Mouse (Mus musculus) E14TG2a.4 (cell line): ENCODE measurements around the gene Cacna1h.

Source experiments
- CTCF ChIP-seq: conservative IDR thresholded peaks from 2 replicates; pipeline ENCODE4 v1.5.1; 2014; ENCODE audit warnings: low read length
- NANOG ChIP-seq: IDR thresholded peaks from 2 replicates; pipeline ENCODE4 v1.6.1; 2014; ENCODE audit warnings: borderline replicate concordance, low read length, mixed read lengths
- POU5F1 ChIP-seq: IDR thresholded peaks from 2 replicates; pipeline ENCODE4 v1.6.1; 2014; ENCODE audit warnings: low read length, borderline replicate concordance

DNA sequence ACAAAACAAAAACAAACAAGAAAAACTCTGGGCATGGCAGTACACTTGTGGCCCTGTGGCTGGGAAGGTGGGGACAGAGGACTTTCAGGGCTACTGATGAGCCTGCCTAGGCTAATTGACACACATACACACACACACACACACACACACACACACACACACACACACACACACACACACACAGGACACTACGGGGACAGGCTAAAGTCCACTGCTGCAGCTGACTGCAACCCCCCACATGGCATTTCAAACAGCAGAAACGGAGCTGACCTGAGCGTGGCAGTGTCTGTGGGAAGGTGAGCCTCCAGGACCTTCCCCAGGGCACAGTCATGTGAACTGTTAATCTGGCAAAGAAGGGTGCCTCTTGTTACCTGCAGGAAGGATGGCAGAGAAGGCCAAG lies 92.1 kb downstream of the Cacna1h start:
- TF ChIP-seq CTCF: no peak
- TF ChIP-seq POU5F1: no peak
- no peak for TF ChIP-seq NANOG
